Mouse (Mus musculus) forebrain, embryonic 11.5 days (tissue): Measurements from ENCODE around the gene Hormad2. TPM values are rescaled to one million over a fixed set of nuclear protein-coding genes. Genes with fewer than 3 reads are reported as not detected.

ENCODE experiments used
- ATAC-seq: fragments of 200-750 bp; cut with Nextera tagmentation; replicated peaks from 2 replicates; pipeline ENCODE4 v1.8.0; 2017; ENCODE audit warnings: moderate TSS enrichment; ENCODE audit not compliant: low FRiP score
- DNase-seq: peaks from one replicate; pipeline ENCODE4 v3.0.0-alpha.2; 2017; ENCODE audit warnings: low spot score
- H3K27ac ChIP-seq: fragments of 300-500 bp; sonication (generic); 2 replicates; pipeline ENCODE4 v1.5.1; 2014; ENCODE audit warnings: low read depth, low read length
- H3K27me3 ChIP-seq: fragments of 300-500 bp; sonication (generic); 2 replicates; pipeline ENCODE4 v1.6.1; 2014; ENCODE audit warnings: mild to moderate bottlenecking, low read length, mixed read lengths; ENCODE audit not compliant: control insufficient read depth, insufficient read depth
- H3K36me3 ChIP-seq: fragments of 300-500 bp; sonication (generic); 2 replicates; pipeline ENCODE4 v1.6.1; 2014; ENCODE audit warnings: mild to moderate bottlenecking, low read length, moderate library complexity, mixed read lengths; ENCODE audit not compliant: control insufficient read depth, insufficient read depth
- H3K4me1 ChIP-seq: fragments of 300-500 bp; sonication (generic); replicated peaks from 2 replicates; pipeline ENCODE4 v1.6.1; 2014; ENCODE audit warnings: low read length, mixed read lengths; ENCODE audit not compliant: control insufficient read depth, insufficient read depth
- H3K4me2 ChIP-seq: fragments of 300-500 bp; sonication (generic); 2 replicates; pipeline ENCODE4 v1.6.1; 2014; ENCODE audit warnings: low read depth, mild to moderate bottlenecking, low read length, moderate library complexity, mixed read lengths; ENCODE audit not compliant: severe bottlenecking
- H3K4me3 ChIP-seq: fragments of 300-500 bp; sonication (generic); 2 replicates; pipeline ENCODE4 v1.5.1; 2014; ENCODE audit warnings: low read depth, low read length
- H3K9ac ChIP-seq: fragments of 300-500 bp; sonication (generic); 2 replicates; pipeline ENCODE4 v1.6.1; 2014; ENCODE audit warnings: low read length
- H3K9me3 ChIP-seq: fragments of 300-500 bp; sonication (generic); 2 replicates; pipeline ENCODE4 v1.6.1; 2016; ENCODE audit warnings: low read length, mixed read lengths; ENCODE audit not compliant: control insufficient read depth
- WGBS: fragments of 180-500 bp; shearing (Covaris S2); extraction: QIAGEN DNeasy Blood & Tissue Kit; methylation state at CpG from one replicate; pipeline ENCODE4 v1.1.7; 2014; 5-methylcytosine and 5-hydroxymethylcytosine counted together
- polyA plus RNA-seq: library from polyadenylated mRNA; unstranded; fragments of >200 nt; fragmentation: Nextera tagmentation; extraction: Ambion mirVana; gene quantifications from 2 replicates; pipeline ENCODE4 v1.2.1, GENCODE M21; 2014

Gene Hormad2
- polyA plus RNA-seq, 1 experiment from 2014 or later: 0.57 TPM

- Histone ChIP-seq H3K9ac (no peak overlapping the region), H3K9me3 (no peaks in the 10 kb centered on the region), H3K4me1 (no peaks in the 10 kb centered on the region), H3K4me3 (no peak overlapping the region), H3K27me3 (no peaks in the 10 kb centered on the region), H3K4me2 (no peak overlapping the region), H3K36me3 (no peaks in the 10 kb centered on the region), H3K27ac (no peak overlapping the region)
- DNase-seq (no peak), ATAC-seq (no peak)
- 42% methylated on average over 4 of the region's 4 CpGs for WGBS
Observed at GRCm38 (mm10) chr11:4343926-4344325, 97.0 kb downstream of the Hormad2 start.

- H3K9ac ChIP-seq: no peak overlapping the region
- H3K27ac ChIP-seq: no peak overlapping the region
- 63% methylated on average over 7 of the region's 7 CpGs for WGBS
- no peaks in the 10 kb centered on the region for H3K27me3 ChIP-seq
- H3K4me3 ChIP-seq: no peak overlapping the region
- DNase-seq: no peak
- no peaks in the 10 kb centered on the region for H3K9me3 ChIP-seq
- ATAC-seq: no peak
- H3K4me1 ChIP-seq: no peaks in the 10 kb centered on the region
- H3K36me3 ChIP-seq: no peaks in the 10 kb centered on the region
- no peak overlapping the region for H3K4me2 ChIP-seq
Observed at GRCm38 (mm10) chr11:4342027-4342426, 98.9 kb downstream of the Hormad2 start.

GRCm38 (mm10) chr11:4340109-4340779 is 100.7 kb downstream of the Hormad2 start:
- no peaks in the 10 kb centered on the region for H3K9me3 ChIP-seq
- H3K9ac ChIP-seq: no peak overlapping the region
- H3K27me3 ChIP-seq: no peaks in the 10 kb centered on the region
- no peak for DNase-seq
- no peak overlapping the region for H3K4me3 ChIP-seq
- ATAC-seq: no peak
- whole genome bisulfite sequencing: 94% methylated on average over 9 of the region's 9 CpGs
- H3K4me1 ChIP-seq: no peaks in the 10 kb centered on the region
- H3K27ac ChIP-seq: no peak overlapping the region
- no peak overlapping the region for H3K4me2 ChIP-seq
- H3K36me3 ChIP-seq: no peaks in the 10 kb centered on the region

GRCm38 (mm10) chr11:4339275-4339674 is 101.6 kb downstream of the Hormad2 start:
- Histone ChIP-seq H3K4me1 (no peaks in the 10 kb centered on the region), H3K4me3 (no peak overlapping the region), H3K36me3 (no peaks in the 10 kb centered on the region), H3K9ac (no peak overlapping the region), H3K4me2 (no peak overlapping the region), H3K27ac (no peak overlapping the region), H3K27me3 (no peaks in the 10 kb centered on the region), H3K9me3 (no peaks in the 10 kb centered on the region)
- DNase-seq (no peak), ATAC-seq (no peak)
- 89% methylated on average over 1 of the region's 1 CpGs for WGBS

GRCm38 (mm10) chr11:4336693-4337283 is 104.1 kb downstream of the Hormad2 start:
- Histone ChIP-seq H3K4me3 (no peak overlapping the region), H3K27ac (no peak overlapping the region), H3K27me3 (no peaks in the 10 kb centered on the region), H3K9me3 (no peaks in the 10 kb centered on the region), H3K9ac (no peak overlapping the region), H3K36me3 (no peaks in the 10 kb centered on the region), H3K4me2 (no peak overlapping the region), H3K4me1 (no peaks in the 10 kb centered on the region)
- DNase-seq (no peak), ATAC-seq (no peak)
- WGBS: 91% methylated on average over 8 of the region's 8 CpGs

GRCm38 (mm10) chr11:4335810-4336692 is 104.9 kb downstream of the Hormad2 start:
- H3K4me1 ChIP-seq: no peaks in the 10 kb centered on the region
- WGBS: 77% methylated on average over 10 of the region's 10 CpGs
- ATAC-seq: no peak
- H3K27ac ChIP-seq: no peak overlapping the region
- H3K9ac ChIP-seq: no peak overlapping the region
- H3K36me3 ChIP-seq: no peaks in the 10 kb centered on the region
- no peak overlapping the region for H3K4me2 ChIP-seq
- H3K27me3 ChIP-seq: no peaks in the 10 kb centered on the region
- no peak for DNase-seq
- no peaks in the 10 kb centered on the region for H3K9me3 ChIP-seq
- no peak overlapping the region for H3K4me3 ChIP-seq

GRCm38 (mm10) chr11:4332961-4333360 is 107.9 kb downstream of the Hormad2 start:
- Histone ChIP-seq H3K27ac (no peak overlapping the region), H3K36me3 (no peaks in the 10 kb centered on the region), H3K9me3 (no peaks in the 10 kb centered on the region), H3K4me2 (no peak overlapping the region), H3K4me3 (no peak overlapping the region), H3K27me3 (no peaks in the 10 kb centered on the region), H3K9ac (no peak overlapping the region), H3K4me1 (no peaks in the 10 kb centered on the region)
- ATAC-seq (no peak), DNase-seq (no peak)
- 93% methylated on average over 2 of the region's 2 CpGs for WGBS

GRCm38 (mm10) chr11:4328188-4328587 is 112.7 kb downstream of the Hormad2 start:
- Histone ChIP-seq H3K36me3 (no peaks in the 10 kb centered on the region), H3K27me3 (no peaks in the 10 kb centered on the region), H3K9ac (no peak overlapping the region), H3K4me1 (no peaks in the 10 kb centered on the region), H3K4me3 (no peak overlapping the region), H3K9me3 (no peaks in the 10 kb centered on the region), H3K4me2 (no peak overlapping the region), H3K27ac (no peak overlapping the region)
- DNase-seq (no peak), ATAC-seq (no peak)
- 88% methylated on average over 3 of the region's 3 CpGs for WGBS
